Mouse (Mus musculus) right cerebral cortex, postnatal 25 days (tissue): ENCODE results near the gene Fam168a.

Source experiments
- DNase-seq: peaks from one replicate; pipeline ENCODE4 v3.0.0; 2022

The Fam168a gene

GRCm38 (mm10) chr7:100871892-100872291 lies 165.5 kb downstream of the Fam168a start:
- no peak for DNase-seq

- no peak for DNase-seq
These were observed 166.8 kb downstream of the Fam168a start for GRCm38 (mm10) chr7:100873197-100873596.

GRCm38 (mm10) chr7:100875822-100876221 lies 169.4 kb downstream of the Fam168a start:
- DNase-seq = no peak

- no peak for DNase-seq
These were observed 169.9 kb downstream of the Fam168a start for GRCm38 (mm10) chr7:100876293-100876692.

- DNase-seq = no peak
These were observed 170.3 kb downstream of the Fam168a start for GRCm38 (mm10) chr7:100876771-100877170.

GRCm38 (mm10) chr7:100879595-100879994 lies 173.2 kb downstream of the Fam168a start:
- no peak for DNase-seq

- no peak for DNase-seq
These were observed 175.1 kb downstream of the Fam168a start for GRCm38 (mm10) chr7:100881531-100881930.

GRCm38 (mm10) chr7:100881950-100882349 lies 175.5 kb downstream of the Fam168a start:
- no peak for DNase-seq

GRCm38 (mm10) chr7:100884460-100884859 lies 178.0 kb downstream of the Fam168a start:
- DNase-seq = no peak

- DNase-seq = no peak
These were observed 180.1 kb downstream of the Fam168a start for GRCm38 (mm10) chr7:100886535-100886934.
